Mouse (Mus musculus) spleen, adult 12 weeks (tissue): Measurements from ENCODE around the gene Lhfpl1.
"Not testable (repeated sequence)": the region's sequence is repeated elsewhere in the genome, so short reads cannot be mapped to it uniquely, and the experiment has no call there.

Experiments
- DNase-seq: peaks from one replicate; pipeline ENCODE4 v3.0.0; 2022; ENCODE audit warnings: low spot score

The Lhfpl1 gene

GRCm38 (mm10) chrX:145348377-145349203 lies at the start of gene Lhfpl1:
Gene Lhfpl1, minus strand, starts transcription at chrX:145349089.
- DNase-seq, result no peak

GRCm38 (mm10) chrX:145371839-145372238 lies 22.9 kb upstream of the Lhfpl1 start:
- no peak for DNase-seq

- no peak for DNase-seq
Measured at GRCm38 (mm10) chrX:145362527-145362926, 13.6 kb upstream of the Lhfpl1 start.

GRCm38 (mm10) chrX:145342402-145342801 lies 6.5 kb downstream of the Lhfpl1 start:
- no peak for DNase-seq

- no peak for DNase-seq
Measured at GRCm38 (mm10) chrX:145336141-145336540, 12.7 kb downstream of the Lhfpl1 start.

- DNase-seq, result no peak
Measured at GRCm38 (mm10) chrX:145308555-145308954, 40.3 kb downstream of the Lhfpl1 start.

- no peak for DNase-seq
Measured at GRCm38 (mm10) chrX:145307174-145307573, 41.7 kb downstream of the Lhfpl1 start.

GRCm38 (mm10) chrX:145300232-145300631 lies 48.7 kb downstream of the Lhfpl1 start:
- not testable (repeated sequence) for DNase-seq

GRCm38 (mm10) chrX:145272209-145272608 lies 76.7 kb downstream of the Lhfpl1 start:
- no peak for DNase-seq

GRCm38 (mm10) chrX:145271768-145272167 lies 77.1 kb downstream of the Lhfpl1 start:
- no peak for DNase-seq

- DNase-seq, result no peak
Measured at GRCm38 (mm10) chrX:145261803-145262202, 87.1 kb downstream of the Lhfpl1 start.
